Mouse (Mus musculus) forebrain, embryonic 11.5 days (tissue): ENCODE results near the gene Hist1h4k. TPM values are rescaled to one million over a fixed set of nuclear protein-coding genes. Genes with fewer than 3 reads are reported as not detected.
A peak's percentile ranks its signal among the peaks of the same experiment; 100 is the strongest.
"Not testable (repeated sequence)": the region's sequence is repeated elsewhere in the genome, so short reads cannot be mapped to it uniquely, and the experiment has no call there.

Experiments used
- ATAC-seq: fragments of 200-750 bp; cut with Nextera tagmentation; replicated peaks from 2 replicates; pipeline ENCODE4 v1.8.0; 2017; ENCODE audit warnings: moderate TSS enrichment; ENCODE audit not compliant: low FRiP score
- DNase-seq: peaks from one replicate; pipeline ENCODE4 v3.0.0-alpha.2; 2017; ENCODE audit warnings: low spot score
- H3K27ac ChIP-seq: fragments of 300-500 bp; sonication (generic); 2 replicates; pipeline ENCODE4 v1.5.1; 2014; ENCODE audit warnings: low read depth, low read length
- H3K27me3 ChIP-seq: fragments of 300-500 bp; sonication (generic); 2 replicates; pipeline ENCODE4 v1.6.1; 2014; ENCODE audit warnings: mild to moderate bottlenecking, low read length, mixed read lengths; ENCODE audit not compliant: control insufficient read depth, insufficient read depth
- H3K36me3 ChIP-seq: fragments of 300-500 bp; sonication (generic); 2 replicates; pipeline ENCODE4 v1.6.1; 2014; ENCODE audit warnings: mild to moderate bottlenecking, low read length, moderate library complexity, mixed read lengths; ENCODE audit not compliant: control insufficient read depth, insufficient read depth
- H3K4me1 ChIP-seq: fragments of 300-500 bp; sonication (generic); replicated peaks from 2 replicates; pipeline ENCODE4 v1.6.1; 2014; ENCODE audit warnings: low read length, mixed read lengths; ENCODE audit not compliant: control insufficient read depth, insufficient read depth
- H3K4me2 ChIP-seq: fragments of 300-500 bp; sonication (generic); 2 replicates; pipeline ENCODE4 v1.6.1; 2014; ENCODE audit warnings: low read depth, mild to moderate bottlenecking, low read length, moderate library complexity, mixed read lengths; ENCODE audit not compliant: severe bottlenecking
- H3K4me3 ChIP-seq: fragments of 300-500 bp; sonication (generic); 2 replicates; pipeline ENCODE4 v1.5.1; 2014; ENCODE audit warnings: low read depth, low read length
- H3K9ac ChIP-seq: fragments of 300-500 bp; sonication (generic); 2 replicates; pipeline ENCODE4 v1.6.1; 2014; ENCODE audit warnings: low read length
- H3K9me3 ChIP-seq: fragments of 300-500 bp; sonication (generic); 2 replicates; pipeline ENCODE4 v1.6.1; 2016; ENCODE audit warnings: low read length, mixed read lengths; ENCODE audit not compliant: control insufficient read depth
- WGBS: fragments of 180-500 bp; shearing (Covaris S2); extraction: QIAGEN DNeasy Blood & Tissue Kit; methylation state at CpG from one replicate; pipeline ENCODE4 v1.1.7; 2014; 5-methylcytosine and 5-hydroxymethylcytosine counted together
- polyA plus RNA-seq: library from polyadenylated mRNA; unstranded; fragments of >200 nt; fragmentation: Nextera tagmentation; extraction: Ambion mirVana; gene quantifications from 2 replicates; pipeline ENCODE4 v1.2.1, GENCODE M21; 2014

The Hist1h4k gene
- 4.4 TPM in 2 replicates for polyA plus RNA-seq

- not testable (repeated sequence) for H3K4me1 ChIP-seq, H3K27me3 ChIP-seq, H3K36me3 ChIP-seq, H3K9me3 ChIP-seq
- peak; percentile 97 for DNase-seq
- Histone ChIP-seq H3K27ac (peak within 1 kb of the TSS; percentile 97), H3K9ac (peak within 1 kb of the TSS; percentile 68), H3K4me3 (peak within 1 kb of the TSS; percentile 55), H3K4me2 (peak within 1 kb of the TSS; percentile 88)
- ATAC-seq = peak; percentile 82
- WGBS = under 1% methylated on average over 42 of the region's 56 CpGs
Measured at GRCm38 (mm10) chr13:21750159-21751017, at the start of gene Hist1h4k. Gene Hist1h4k, minus strand, starts transcription at chr13:21750505.

DNA sequence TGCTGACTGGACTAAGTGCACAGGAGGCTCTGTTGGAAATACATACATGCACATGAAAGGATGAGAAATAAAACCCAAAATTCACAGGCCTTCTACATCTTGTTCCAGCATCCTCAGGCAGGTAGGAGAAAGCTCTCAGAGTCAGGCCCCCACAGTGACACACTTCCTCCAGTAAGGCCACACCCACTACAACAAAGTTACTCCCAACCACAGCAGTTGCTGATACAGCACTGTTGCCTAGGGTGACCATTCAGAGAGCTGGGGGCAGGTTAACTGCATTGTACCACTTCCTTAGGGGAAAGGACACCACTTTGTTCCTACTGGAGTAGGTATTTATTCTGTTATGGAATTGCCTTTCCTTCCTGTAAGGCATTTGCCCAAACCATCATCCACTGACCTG lies 46.9 kb upstream of the Hist1h4k start:
- not testable (repeated sequence) for H3K9me3 ChIP-seq, H3K4me3 ChIP-seq, H3K27ac ChIP-seq, ATAC-seq, H3K27me3 ChIP-seq, H3K36me3 ChIP-seq, H3K4me2 ChIP-seq, H3K9ac ChIP-seq, H3K4me1 ChIP-seq, DNase-seq

- H3K27ac ChIP-seq = no peak overlapping the region
- no peak overlapping the region for H3K4me2 ChIP-seq
- H3K36me3 ChIP-seq = no peaks in the 10 kb centered on the region
- ATAC-seq = no peak
- WGBS = 91% methylated on average over 7 of the region's 7 CpGs
- H3K9me3 ChIP-seq = no peaks in the 10 kb centered on the region
- H3K27me3 ChIP-seq = no peaks in the 10 kb centered on the region
- H3K9ac ChIP-seq = no peak overlapping the region
- DNase-seq = peak; percentile 30
- no peak overlapping the region for H3K4me3 ChIP-seq
- H3K4me1 ChIP-seq = 0 out of 2 replicates have a peak, but pooled peaks cover 2% of the 10 kb centered on the region
Measured at GRCm38 (mm10) chr13:21795584-21795983, 45.3 kb upstream of the Hist1h4k start.

- 6% methylated on average over 17 of the region's 18 CpGs for WGBS
- Histone ChIP-seq H3K4me1 (peaks cover 10% of the 10 kb centered on the region; the same call in 1 of the 2 replicates), H3K27ac (no peak overlapping the region), H3K9me3 (no peaks in the 10 kb centered on the region), H3K36me3 (no peaks in the 10 kb centered on the region), H3K4me2 (peak overlapping the region; percentile 38; the same call in 1 of the 2 replicates), H3K4me3 (no peak overlapping the region; the same call in 1 of the 2 replicates), H3K9ac (peak overlapping the region; percentile 47), H3K27me3 (no peaks in the 10 kb centered on the region)
- no peak for ATAC-seq
- peak; percentile 61 for DNase-seq
Measured at GRCm38 (mm10) chr13:21790601-21791283, 40.4 kb upstream of the Hist1h4k start.

GRCm38 (mm10) chr13:21789925-21790324 lies 39.6 kb upstream of the Hist1h4k start:
- ATAC-seq (no peak), DNase-seq (peak; percentile 30)
- Histone ChIP-seq H3K4me3 (no peak overlapping the region), H3K9ac (no peak overlapping the region), H3K4me2 (no peak overlapping the region), H3K9me3 (no peaks in the 10 kb centered on the region), H3K27ac (peak overlapping the region; percentile 2; the same call in 1 of the 2 replicates), H3K4me1 (peaks cover 10% of the 10 kb centered on the region; the same call in 1 of the 2 replicates), H3K27me3 (no peaks in the 10 kb centered on the region), H3K36me3 (no peaks in the 10 kb centered on the region)
- WGBS = 70% methylated on average over 6 of the region's 6 CpGs

DNA sequence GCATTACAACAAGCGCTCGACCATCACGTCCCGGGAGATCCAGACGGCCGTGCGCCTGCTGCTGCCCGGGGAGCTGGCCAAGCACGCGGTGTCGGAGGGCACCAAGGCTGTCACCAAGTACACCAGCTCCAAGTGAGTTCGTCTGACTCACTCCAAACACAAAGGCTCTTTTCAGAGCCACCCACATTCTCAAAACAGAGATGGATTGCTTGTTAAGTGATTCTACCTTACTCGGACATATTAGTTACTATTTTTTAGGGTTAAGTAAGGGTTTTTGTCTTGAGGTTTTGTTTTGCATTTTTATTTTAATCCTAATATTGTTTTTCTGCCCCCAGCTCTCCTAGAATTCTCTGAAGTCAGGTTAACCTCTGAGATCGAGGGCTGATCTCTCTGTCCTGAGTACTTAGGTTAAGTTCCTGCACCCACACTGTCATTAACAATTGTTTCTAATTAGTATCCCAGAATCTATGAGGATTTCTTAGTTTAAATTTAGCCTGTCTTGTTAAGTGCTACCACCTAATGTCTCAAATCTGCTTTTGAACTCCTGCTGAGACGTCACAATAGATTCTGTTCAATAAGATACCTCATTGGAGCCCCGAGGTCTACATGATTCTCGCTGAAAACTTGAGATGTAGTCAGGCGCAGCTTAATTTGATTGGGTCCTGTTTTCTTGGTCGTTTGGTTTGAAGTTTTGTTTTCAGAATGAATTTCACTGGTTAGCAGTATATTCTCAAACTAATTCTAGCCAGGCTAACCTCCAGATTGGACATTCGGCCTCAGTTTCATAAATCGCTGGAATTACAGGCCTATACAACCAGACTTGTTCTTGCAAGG lies 37.7 kb upstream of the Hist1h4k start:
- no peaks in the 10 kb centered on the region for H3K9me3 ChIP-seq
- ATAC-seq (peak; percentile 21), DNase-seq (peak; percentile 52)
- peak overlapping the region; percentile 65 for H3K9ac ChIP-seq
- no peaks in the 10 kb centered on the region for H3K27me3 ChIP-seq
- peak overlapping the region; percentile 95 for H3K27ac ChIP-seq
- no peaks in the 10 kb centered on the region for H3K36me3 ChIP-seq
- peak overlapping the region; percentile 49 for H3K4me2 ChIP-seq
- peak overlapping the region; percentile 18; the same call in 1 of the 2 replicates for H3K4me3 ChIP-seq
- 10% methylated on average over 13 of the region's 21 CpGs for WGBS
- peaks cover 13% of the 10 kb centered on the region; the same call in 1 of the 2 replicates for H3K4me1 ChIP-seq

GRCm38 (mm10) chr13:21786899-21787629 lies 36.8 kb upstream of the Hist1h4k start, which contains the start of the genes Hist1h2an and Hist1h2bp:
Gene Hist1h2an, minus strand, starts transcription at chr13:21787218.
Gene Hist1h2bp, plus strand, starts transcription at chr13:21787461.
- WGBS = under 1% methylated on average over 33 of the region's 63 CpGs
- peaks cover 13% of the 10 kb centered on the region; the same call in 1 of the 2 replicates for H3K4me1 ChIP-seq
- ATAC-seq = peak; percentile 93

More at GRCm38 (mm10) chr13:21786899-21787629, 36.8 kb upstream of the Hist1h4k start, which contains the start of the genes Hist1h2an and Hist1h2bp:
- not testable (repeated sequence) for H3K36me3 ChIP-seq, H3K9me3 ChIP-seq, H3K27me3 ChIP-seq
- H3K27ac ChIP-seq = peak within 1 kb of the TSS; percentile 95
- peak within 1 kb of the TSS; percentile 65 for H3K9ac ChIP-seq
- H3K4me2 ChIP-seq = peak within 1 kb of the TSS; percentile 49
- peak within 1 kb of the TSS; percentile 31 for H3K4me3 ChIP-seq
- peak; percentile 90 for DNase-seq
